32 mouse cellular contexts compared by ENCODE assay signal in genomic region chr14:98086794-98087193, GRCm38 (mm10).
"Had no signal": no experiment of that assay in that cellular context is flagged by ENCODE, and none has a peak within 500 bp of the region (broad histone marks: within the 10 kb centered on the region; RNA-seq: fewer than 3 reads in every experiment).

No protein-coding gene starts in this region.

- H3K27ac ChIP-seq: heart, embryonic 10.5 days; heart, embryonic 13.5 days; heart, embryonic 15.5 days; hindbrain, embryonic 10.5 days; hindbrain, embryonic 12.5 days; hindbrain, embryonic 13.5 days; hindbrain, embryonic 14.5 days; hindbrain, embryonic 15.5 days; hindbrain, postnatal 0 days; intestine, embryonic 15.5 days; kidney, embryonic 15.5 days; kidney, postnatal 0 days; layer of hippocampus, adult 2 months had no signal

- H3K4me3 ChIP-seq: heart, embryonic 10.5 days; heart, embryonic 12.5 days; heart, embryonic 13.5 days; heart, embryonic 15.5 days; hindbrain, embryonic 10.5 days; hindbrain, embryonic 12.5 days; hindbrain, embryonic 13.5 days; hindbrain, embryonic 15.5 days; intestine, embryonic 15.5 days; kidney, embryonic 15.5 days; layer of hippocampus, adult 2 months had no signal

- DNase-seq: heart, postnatal 10 days; heart, postnatal 14 days; heart, postnatal 36 days; heart, postnatal 4 days; kidney, adult 11 months; kidney, adult 18-20 months; kidney, adult 2 months; kidney, adult 8-10 months; kidney, adult 9 months; kidney, postnatal 10 days; kidney, postnatal 14 days; kidney, postnatal 25 days; kidney, postnatal 36 days; kidney, postnatal 4 days; layer of hippocampus, adult 9-11 months; layer of hippocampus, postnatal 36 days had no signal

- ATAC-seq: hindbrain, postnatal 0 days; inflammation-experienced regulatory T-cells, adult 6 months; intestine, embryonic 15.5 days; intestine, postnatal 0 days had no signal
